Mouse (Mus musculus) urinary bladder, postnatal 14 days (tissue): ENCODE data around the gene Fam69b.

ENCODE experiments used
- DNase-seq: peaks from one replicate; pipeline ENCODE4 v3.0.0; 2021; ENCODE audit warnings: low spot score

The Fam69b gene

GRCm38 (mm10) chr2:26626081-26626480 lies 2.2 kb upstream of the Fam69b start:
- no peak for DNase-seq

- DNase-seq = no peak
These were observed 658 bp downstream of the Fam69b start for GRCm38 (mm10) chr2:26628792-26629437.

- no peak for DNase-seq
These were observed 4.5 kb downstream of the Fam69b start for GRCm38 (mm10) chr2:26632541-26633395.

- no peak for DNase-seq
These were observed 5.8 kb downstream of the Fam69b start for GRCm38 (mm10) chr2:26633953-26634530.

- no peak for DNase-seq
These were observed 6.6 kb downstream of the Fam69b start for GRCm38 (mm10) chr2:26634629-26635488.

GRCm38 (mm10) chr2:26635489-26636324 lies 7.5 kb downstream of the Fam69b start:
- DNase-seq = no peak

- DNase-seq = no peak
These were observed 8.0 kb downstream of the Fam69b start for GRCm38 (mm10) chr2:26636325-26636635.

- no peak for DNase-seq
These were observed 9.2 kb downstream of the Fam69b start for GRCm38 (mm10) chr2:26637316-26637932.

- no peak for DNase-seq
These were observed 9.8 kb downstream of the Fam69b start for GRCm38 (mm10) chr2:26638039-26638438.

- no peak for DNase-seq
These were observed 10.3 kb downstream of the Fam69b start for GRCm38 (mm10) chr2:26638572-26638971.

- DNase-seq = peak; percentile 46
These were observed 10.8 kb downstream of the Fam69b start for GRCm38 (mm10) chr2:26639083-26639482.

GRCm38 (mm10) chr2:26639838-26640830 lies 11.9 kb downstream of the Fam69b start:
- peak; percentile 98 for DNase-seq

GRCm38 (mm10) chr2:26641006-26641647 lies 12.9 kb downstream of the Fam69b start:
- DNase-seq = no peak

GRCm38 (mm10) chr2:26643942-26644341 lies 15.7 kb downstream of the Fam69b start:
- DNase-seq = peak; percentile 26

GRCm38 (mm10) chr2:26646643-26647293 lies 18.5 kb downstream of the Fam69b start:
- DNase-seq = peak; percentile 75

GRCm38 (mm10) chr2:26654687-26655086 lies 26.4 kb downstream of the Fam69b start:
- no peak for DNase-seq

- no peak for DNase-seq
These were observed 29.2 kb downstream of the Fam69b start for GRCm38 (mm10) chr2:26657426-26657825.

- no peak for DNase-seq
These were observed 33.0 kb downstream of the Fam69b start for GRCm38 (mm10) chr2:26661143-26661752.
